Mouse (Mus musculus): Measurements from ENCODE around the gene Ino80b.

GRCm38 (mm10) chr6:83127419-83127818 lies 2.2 kb upstream of the Ino80b start:
- TF ChIP-seq CTCF (IDR thresholded peaks at IDR 0.05; ENCODE audit: extremely low read depth, insufficient read depth, low read length) (no peak), POLR2A (IDR thresholded peaks at IDR 0.05; ENCODE audit: extremely low read depth, insufficient read depth, low read length) (no peak)

Data from cortical plate, adult 2 months (tissue).